Mouse (Mus musculus) limb, embryonic 14.5 days (tissue): ENCODE measurements around the gene Svbp. TPM values are rescaled to one million over a fixed set of nuclear protein-coding genes. Genes with fewer than 3 reads are reported as not detected.

ENCODE experiments used
- ATAC-seq: fragments of 200-750 bp; cut with Nextera tagmentation; 2 replicates; pipeline ENCODE4 v1.8.0; 2017; ENCODE audit warnings: low read depth, moderate number of reproducible peaks, moderate TSS enrichment; ENCODE audit not compliant: low FRiP score
- DNase-seq: peaks from one replicate; pipeline ENCODE4 v3.0.0-alpha.2; 2015; ENCODE audit warnings: low spot score
- H3K27ac ChIP-seq: fragments of 300-500 bp; sonication (generic); replicated peaks from 2 replicates; pipeline ENCODE4 v1.5.1; 2014; ENCODE audit warnings: low read depth, mild to moderate bottlenecking, low read length, moderate library complexity, mixed read lengths
- H3K27me3 ChIP-seq: fragments of 300-500 bp; sonication (generic); 2 replicates; pipeline ENCODE4 v1.6.1; 2014; ENCODE audit warnings: low read length, mixed read lengths; ENCODE audit not compliant: control insufficient read depth, insufficient read depth
- H3K36me3 ChIP-seq: fragments of 300-500 bp; sonication (generic); 2 replicates; pipeline ENCODE4 v1.6.1; 2014; ENCODE audit warnings: mild to moderate bottlenecking, low read length, moderate library complexity, mixed read lengths; ENCODE audit not compliant: control insufficient read depth, insufficient read depth
- H3K4me1 ChIP-seq: fragments of 300-500 bp; sonication (generic); 2 replicates; pipeline ENCODE4 v1.6.1; 2014; ENCODE audit warnings: antibody characterized with exemption, low read length, mixed read lengths; ENCODE audit not compliant: control insufficient read depth, insufficient read depth
- H3K4me2 ChIP-seq: fragments of 300-500 bp; sonication (generic); replicated peaks from 2 replicates; pipeline ENCODE4 v1.6.1; 2014; ENCODE audit warnings: low read depth, mild to moderate bottlenecking, low read length, moderate library complexity; ENCODE audit not compliant: severe bottlenecking
- H3K4me3 ChIP-seq: fragments of 300-500 bp; sonication (generic); replicated peaks from 2 replicates; pipeline ENCODE4 v1.5.1; 2014; ENCODE audit warnings: low read length
- H3K9ac ChIP-seq: fragments of 300-500 bp; sonication (generic); 2 replicates; pipeline ENCODE4 v1.6.1; 2014; ENCODE audit warnings: mild to moderate bottlenecking, low read depth, low read length, moderate library complexity; ENCODE audit not compliant: severe bottlenecking
- H3K9me3 ChIP-seq: fragments of 300-500 bp; sonication (generic); 2 replicates; pipeline ENCODE4 v1.6.1; 2016; ENCODE audit warnings: low read length; ENCODE audit not compliant: control insufficient read depth
- POLR2A ChIP-seq: fragments of 200-500 bp; IDR thresholded peaks from 2 replicates; pipeline ENCODE4 v1.8.0; 2012; ENCODE audit warnings: inconsistent platforms, mild to moderate bottlenecking, moderate library complexity, borderline replicate concordance; ENCODE audit not compliant: insufficient read depth, insufficient read length; ENCODE audit errors: extremely low read depth
- WGBS: fragments of 180-500 bp; shearing (Covaris S2); extraction: QIAGEN DNeasy Blood & Tissue Kit; methylation state at CpG from one replicate; pipeline ENCODE4 v1.1.7; 2014; 5-methylcytosine and 5-hydroxymethylcytosine counted together
- polyA plus RNA-seq, 2 experiments: library from polyadenylated mRNA; depleted of rRNA in 1 of 2; stranded (reverse) in 1 of 2; unstranded in 1 of 2; fragments of >200 nt; fragmentation: Nextera tagmentation in 1 of 2; extraction: Ambion mirVana in 1 of 2; gene quantifications; 2 replicates each; pipeline versions ENCODE4 v1.2.1 to v1.2.3; 2012 to 2014

Gene Svbp
- polyA plus RNA-seq, 2 experiments, result 125 to 245 TPM

DNA sequence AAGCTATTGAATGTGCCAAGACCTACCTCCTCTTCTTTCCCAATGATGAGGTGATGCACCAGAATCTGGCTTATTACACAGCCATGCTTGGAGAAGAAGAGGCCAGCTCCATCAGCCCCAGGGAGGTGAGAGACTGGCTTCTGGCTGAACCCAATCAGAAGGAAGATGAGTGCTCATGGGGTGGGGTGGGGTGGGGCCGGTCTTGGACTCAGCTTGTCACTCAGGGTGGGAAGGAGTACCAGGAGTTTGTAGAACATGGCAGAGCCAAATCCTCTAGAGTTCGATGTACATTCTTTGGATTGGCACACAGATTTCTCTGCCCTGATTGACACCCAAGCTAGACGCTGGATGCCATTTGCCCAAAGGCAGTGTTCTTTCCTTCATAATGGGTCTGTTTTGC lies 43.6 kb downstream of the Svbp start:
- H3K9ac ChIP-seq, result no peak overlapping the region
- H3K27ac ChIP-seq, result no peak overlapping the region
- ATAC-seq (no peak), DNase-seq (no peak)
- H3K4me3 ChIP-seq, result no peak overlapping the region
- H3K36me3 ChIP-seq, result peaks cover 66% of the 10 kb centered on the region
- TF ChIP-seq POLR2A, result no peak
- WGBS, result 67% methylated on average over 3 of the region's 3 CpGs
- no peaks in the 10 kb centered on the region for H3K27me3 ChIP-seq
- no peaks in the 10 kb centered on the region for H3K9me3 ChIP-seq
- no peak overlapping the region for H3K4me2 ChIP-seq
- 0 out of 2 replicates have a peak, but pooled peaks cover 2% of the 10 kb centered on the region for H3K4me1 ChIP-seq

GRCm38 (mm10) chr4:119239181-119239682 lies 44.1 kb downstream of the Svbp start:
- H3K36me3 ChIP-seq, result peaks cover 70% of the 10 kb centered on the region
- peak overlapping the region; percentile 65 for H3K27ac ChIP-seq
- 0 out of 2 replicates have a peak, but pooled peaks cover 2% of the 10 kb centered on the region for H3K4me1 ChIP-seq
- no peak overlapping the region for H3K9ac ChIP-seq
- TF ChIP-seq POLR2A, result no peak
- H3K4me2 ChIP-seq, result no peak overlapping the region
- no peaks in the 10 kb centered on the region for H3K9me3 ChIP-seq
- DNase-seq (peak; percentile 84), ATAC-seq (peak; percentile 79)
- no peak overlapping the region for H3K4me3 ChIP-seq
- H3K27me3 ChIP-seq, result no peaks in the 10 kb centered on the region
- 38% methylated on average over 12 of the region's 12 CpGs for WGBS

- H3K36me3 ChIP-seq, result peaks cover 86% of the 10 kb centered on the region
- no peaks in the 10 kb centered on the region for H3K27me3 ChIP-seq
- no peak overlapping the region for H3K4me3 ChIP-seq
- no peak for ATAC-seq
- no peaks in the 10 kb centered on the region for H3K4me1 ChIP-seq
- WGBS, result 88% methylated on average over 14 of the region's 14 CpGs
- no peak for DNase-seq
- no peak overlapping the region for H3K9ac ChIP-seq
- TF ChIP-seq POLR2A, result no peak
- H3K27ac ChIP-seq, result no peak overlapping the region
- H3K4me2 ChIP-seq, result no peak overlapping the region
- no peaks in the 10 kb centered on the region for H3K9me3 ChIP-seq
Observed at GRCm38 (mm10) chr4:119241664-119242063, 46.6 kb downstream of the Svbp start.

DNA sequence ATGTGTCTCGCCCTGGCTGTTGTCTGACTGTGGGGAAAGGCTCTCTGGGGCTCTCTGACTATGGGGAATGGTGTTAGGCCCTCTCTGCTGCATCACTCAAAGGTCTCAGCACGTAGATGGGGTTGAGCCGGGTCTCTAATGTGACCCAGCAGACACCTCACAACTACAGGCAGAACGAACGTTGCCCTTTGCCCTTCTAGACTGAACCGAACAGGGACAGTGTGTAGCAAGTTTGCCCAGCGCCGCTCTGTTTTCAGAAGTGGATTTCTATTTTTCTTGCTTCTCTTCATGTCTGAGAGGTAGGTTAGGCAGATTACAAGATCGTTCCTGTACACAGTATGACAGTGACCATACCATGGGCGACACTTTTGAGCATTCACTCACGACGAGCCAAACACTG lies 47.5 kb downstream of the Svbp start:
- DNase-seq (no peak), ATAC-seq (no peak)
- Histone ChIP-seq H3K4me1 (no peaks in the 10 kb centered on the region), H3K27me3 (no peaks in the 10 kb centered on the region), H3K9me3 (no peaks in the 10 kb centered on the region), H3K36me3 (peaks cover 84% of the 10 kb centered on the region), H3K4me3 (no peak overlapping the region), H3K4me2 (no peak overlapping the region), H3K27ac (no peak overlapping the region), H3K9ac (no peak overlapping the region)
- 93% methylated on average over 12 of the region's 12 CpGs for WGBS
- TF ChIP-seq POLR2A, result no peak

GRCm38 (mm10) chr4:119244468-119245240 lies 49.5 kb downstream of the Svbp start:
- H3K4me3 ChIP-seq, result no peak overlapping the region
- peaks cover 87% of the 10 kb centered on the region for H3K36me3 ChIP-seq
- ATAC-seq (no peak), DNase-seq (no peak)
- H3K27me3 ChIP-seq, result no peaks in the 10 kb centered on the region
- no peaks in the 10 kb centered on the region for H3K4me1 ChIP-seq
- WGBS, result 82% methylated on average over 22 of the region's 22 CpGs
- no peaks in the 10 kb centered on the region for H3K9me3 ChIP-seq
- TF ChIP-seq POLR2A, result no peak
- no peak overlapping the region for H3K9ac ChIP-seq
- H3K27ac ChIP-seq, result no peak overlapping the region
- no peak overlapping the region for H3K4me2 ChIP-seq
